Mouse (Mus musculus): ENCODE data around the gene Nupr1l.
A peak's percentile ranks its signal among the peaks of the same experiment; 100 is the strongest.

Gene Nupr1l

GRCm38 (mm10) chr5:129918065-129918651 lies 9.8 kb downstream of the Nupr1l start:
- DNase-seq (ENCODE audit: low spot score), result no peak

GRCm38 (mm10) chr5:129918752-129919151 lies 10.4 kb downstream of the Nupr1l start:
- no peak for DNase-seq (ENCODE audit: low spot score)

- no peak for DNase-seq (ENCODE audit: low spot score)
These were observed 11.0 kb downstream of the Nupr1l start for GRCm38 (mm10) chr5:129919320-129919719.

GRCm38 (mm10) chr5:129921972-129922371 lies 13.6 kb downstream of the Nupr1l start:
- DNase-seq (ENCODE audit: low spot score), result no peak

- no peak for DNase-seq (ENCODE audit: low spot score)
These were observed 16.6 kb downstream of the Nupr1l start for GRCm38 (mm10) chr5:129924820-129925452.

- DNase-seq (ENCODE audit: low spot score), result no peak
These were observed 17.6 kb downstream of the Nupr1l start for GRCm38 (mm10) chr5:129925933-129926332.

GRCm38 (mm10) chr5:129929924-129930855 lies 21.9 kb downstream of the Nupr1l start:
- DNase-seq (ENCODE audit: low spot score), result no peak

GRCm38 (mm10) chr5:129936941-129937340 lies 28.6 kb downstream of the Nupr1l start:
- DNase-seq (ENCODE audit: low spot score), result no peak

- DNase-seq (ENCODE audit: low spot score), result no peak
These were observed 31.9 kb downstream of the Nupr1l start for GRCm38 (mm10) chr5:129940281-129940680.

GRCm38 (mm10) chr5:129940736-129941494 lies 32.6 kb downstream of the Nupr1l start:
- no peak for DNase-seq (ENCODE audit: low spot score)

GRCm38 (mm10) chr5:129941495-129942045 lies 33.2 kb downstream of the Nupr1l start, which contains the start of gene Vkorc1l1:
Gene Vkorc1l1, plus strand, starts transcription at chr5:129941970.
- DNase-seq (ENCODE audit: low spot score), result peak; percentile 98

- DNase-seq (ENCODE audit: low spot score), result peak; percentile 38
These were observed 34.0 kb downstream of the Nupr1l start for GRCm38 (mm10) chr5:129942073-129942939.

GRCm38 (mm10) chr5:129943402-129943801 lies 35.1 kb downstream of the Nupr1l start:
- DNase-seq (ENCODE audit: low spot score), result no peak

GRCm38 (mm10) chr5:129947528-129948033 lies 39.2 kb downstream of the Nupr1l start:
- DNase-seq (ENCODE audit: low spot score), result no peak

- no peak for DNase-seq (ENCODE audit: low spot score)
These were observed 43.8 kb downstream of the Nupr1l start for GRCm38 (mm10) chr5:129952143-129952542.

GRCm38 (mm10) chr5:129954473-129955254 lies 46.3 kb downstream of the Nupr1l start:
- no peak for DNase-seq (ENCODE audit: low spot score)

- no peak for DNase-seq (ENCODE audit: low spot score)
These were observed 47.5 kb downstream of the Nupr1l start for GRCm38 (mm10) chr5:129955792-129956191.

- no peak for DNase-seq (ENCODE audit: low spot score)
These were observed 54.9 kb downstream of the Nupr1l start for GRCm38 (mm10) chr5:129963224-129963623.

Measured in urinary bladder, postnatal 25 days (tissue).